Mouse (Mus musculus) B cell, adult 67 days (primary cell): ENCODE measurements around the gene Vmn2r82. TPM values are rescaled to one million over a fixed set of nuclear protein-coding genes. Genes with fewer than 3 reads are reported as not detected.

Source experiments
- total RNA-seq, 2 experiments: library from RNA; stranded (reverse); gene quantifications; 4 replicates each; pipeline ENCODE4 v1.2.4; 2023

Gene Vmn2r82
- total RNA-seq = not detected

GRCm38 (mm10) chr10:79356220-79356619 lies at the start of gene Vmn2r82:
TSS of gene Vmn2r82 (plus strand) at chr10:79356520.

Other genes with a start within 250 kb of the Vmn2r82 start
- gene Vmn2r80, start 207.8 kb upstream of the Vmn2r82 start, total RNA-seq = not detected
- not detected for gene Vmn2r81, start 108.8 kb upstream of the Vmn2r82 start, total RNA-seq
- gene Vmn2r83, start 112.2 kb downstream of the Vmn2r82 start, total RNA-seq = not detected
- 1 to 10 TPM; 3.9 to 4.1 TPM for gene Plpp2, start 177.3 kb downstream of the Vmn2r82 start, total RNA-seq
- 10 to 100 TPM; 43.0 to 53.7 TPM for gene Mier2, start 198.7 kb downstream of the Vmn2r82 start, total RNA-seq
- gene Theg, start 230.8 kb downstream of the Vmn2r82 start, total RNA-seq = under 1 TPM in 1 of 2 experiments, not detected in 1; 0.93 TPM